Mouse (Mus musculus): ENCODE measurements around the gene Btnl4.

- TF ChIP-seq CTCF (IDR thresholded peaks at IDR 0.05; ENCODE audit: extremely low read depth, insufficient read depth, insufficient read length, insufficient replicate concordance) (no peak), POLR2A (IDR thresholded peaks at IDR 0.05; ENCODE audit: low read depth, low read length) (no peak)
Measured at GRCm38 (mm10) chr17:34457668-34458067, 19.4 kb downstream of the Btnl4 start.
